8 mouse cellular contexts compared by ENCODE assay signal in the genomic region with DNA sequence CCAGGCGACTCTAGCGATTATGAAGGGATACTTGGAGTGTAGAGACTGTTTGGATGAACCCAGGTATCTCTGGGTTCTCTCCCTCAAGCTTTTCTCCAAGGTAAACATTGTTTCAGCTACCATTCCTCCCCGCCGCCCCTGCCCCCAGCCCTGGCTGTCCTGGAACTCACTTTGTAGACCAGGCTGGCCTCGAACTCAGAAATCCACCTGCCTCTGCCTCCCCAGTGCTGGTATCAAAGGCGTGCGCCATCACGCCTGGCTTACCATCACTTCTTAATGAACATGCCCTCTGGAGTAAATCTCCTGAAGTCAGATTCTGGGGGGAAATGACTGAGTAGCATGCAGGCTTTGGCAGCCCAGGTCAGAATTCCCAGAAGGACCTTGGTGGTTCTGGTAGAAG. TPM values are rescaled to one million over a fixed set of nuclear protein-coding genes. Genes with fewer than 3 reads are reported as not detected.
DNase-seq lines count a peak whose midpoint lies in the region; ATAC-seq and TF ChIP-seq lines count a peak whose summit lies in the region.

A gene (minus strand): TSS at position 293 of the 400 bp plus-strand sequence.

- H3K4me1 ChIP-seq in forebrain, embryonic 15.5 days, result peaks cover 37% of the 10 kb centered on the region
- peaks cover 11% of the 10 kb centered on the region for H3K4me1 ChIP-seq in hindbrain, embryonic 11.5 days (replicated peaks; ENCODE audit: control insufficient read depth, insufficient read depth, low read length)
- peaks cover 34% of the 10 kb centered on the region for H3K4me1 ChIP-seq in liver, embryonic 13.5 days (replicated peaks)

- in situ Hi-C loops in Patski (cut with MboI; ENCODE audit: low pct_unique_long_range_greater_than_20kb), result loop anchor here (25.0 kb wide), 2 partner anchors 570 to 895 kb away; a partner anchor contains a TSS

- DNase-seq in frontal cortex, adult 2 months (ENCODE audit: extremely low spot score in 1 of 2, low spot score in 1 of 2), result no peak
- no peak for DNase-seq in Patski (ENCODE audit: low read depth, low spot score)
- DNase-seq in hindbrain, embryonic 11.5 days (ENCODE audit: low spot score), result no peak
- no peak for DNase-seq in liver, embryonic 13.5 days
- DNase-seq in yolk sac, embryonic 10.5 days (ENCODE audit: low spot score), result no peak
- no peak for DNase-seq in kidney, adult 11 months

- ATAC-seq in frontal cortex, adult (ENCODE audit: low TSS enrichment), result no peak
- ATAC-seq in Patski, result no peak
- ATAC-seq in forebrain, embryonic 15.5 days (replicated peaks), result no peak
- ATAC-seq in hindbrain, embryonic 11.5 days (ENCODE audit: low FRiP score), result no peak
- ATAC-seq in liver, embryonic 13.5 days (ENCODE audit: low read depth), result no peak

- peak within 1 kb of the TSS; percentile 98 for H3K9ac ChIP-seq in forebrain, embryonic 15.5 days (replicated peaks)
- H3K9ac ChIP-seq in hindbrain, embryonic 11.5 days (ENCODE audit: low read depth, low read length), result peak within 1 kb of the TSS; percentile 98
- H3K9ac ChIP-seq in liver, embryonic 13.5 days, result peak within 1 kb of the TSS; percentile 99

- H3K27me3 ChIP-seq in Patski, result no peaks in the 10 kb centered on the region
- no peaks in the 10 kb centered on the region for H3K27me3 ChIP-seq in forebrain, embryonic 15.5 days
- H3K27me3 ChIP-seq in hindbrain, embryonic 11.5 days (ENCODE audit: control insufficient read depth, insufficient read depth, low read length), result no peaks in the 10 kb centered on the region
- H3K27me3 ChIP-seq in liver, embryonic 13.5 days, result no peaks in the 10 kb centered on the region

- H3K9me3 ChIP-seq in forebrain, embryonic 15.5 days, result no peaks in the 10 kb centered on the region
- H3K9me3 ChIP-seq in hindbrain, embryonic 11.5 days (ENCODE audit: control insufficient read depth, low read length), result no peaks in the 10 kb centered on the region
- H3K9me3 ChIP-seq in liver, embryonic 13.5 days (replicated peaks), result no peaks in the 10 kb centered on the region

- TF ChIP-seq CTCF in Patski (IDR thresholded peaks at IDR 0.05), result no peak

- WGBS in forebrain, embryonic 15.5 days, result 63% methylated on average over 8 of the region's 8 CpGs
- 71% methylated on average over 8 of the region's 8 CpGs for WGBS in hindbrain, embryonic 11.5 days
- WGBS in liver, embryonic 13.5 days (ENCODE audit: insufficient replicate concordance), result 49% methylated on average over 8 of the region's 8 CpGs

- peak within 1 kb of the TSS; percentile 71 for H3K4me2 ChIP-seq in forebrain, embryonic 15.5 days (replicated peaks)
- H3K4me2 ChIP-seq in hindbrain, embryonic 11.5 days (replicated peaks; ENCODE audit: low read depth, low read length), result peak within 1 kb of the TSS; percentile 77
- peak within 1 kb of the TSS; percentile 95 for H3K4me2 ChIP-seq in liver, embryonic 13.5 days

- peaks cover 40% of the 10 kb centered on the region for H3K36me3 ChIP-seq in forebrain, embryonic 15.5 days
- 0 out of 2 replicates have a peak, but pooled peaks cover 3% of the 10 kb centered on the region for H3K36me3 ChIP-seq in hindbrain, embryonic 11.5 days (ENCODE audit: control insufficient read depth, insufficient read depth, low read length)
- H3K36me3 ChIP-seq in liver, embryonic 13.5 days, result peaks cover 57% of the 10 kb centered on the region

- CTCF ChIA-PET in Patski (lab: Charles Lee), result interaction anchor here (0.9 kb wide), 1 partner anchor 33 kb away, joined by 3 read pairs; no protein-coding TSS in a partner anchor

- peak within 1 kb of the TSS; percentile 74 for H3K4me3 ChIP-seq in forebrain, embryonic 15.5 days
- H3K4me3 ChIP-seq in hindbrain, embryonic 11.5 days (ENCODE audit: low read depth, low read length), result peak within 1 kb of the TSS; percentile 94
- H3K4me3 ChIP-seq in liver, embryonic 13.5 days (replicated peaks), result peak within 1 kb of the TSS; percentile 99

- POLR2A ChIA-PET in Patski (lab: Charles Lee), result interaction anchor here (0.6 to 2.2 kb wide), 4 partner anchors 9 to 456 kb away, joined by 3 to 16 read pairs (median 6); a partner anchor contains a TSS

- peak within 1 kb of the TSS; percentile 100 for H3K27ac ChIP-seq in forebrain, embryonic 15.5 days (replicated peaks)
- peak within 1 kb of the TSS; percentile 99 for H3K27ac ChIP-seq in hindbrain, embryonic 11.5 days (ENCODE audit: low read depth, low read length)
- peak within 1 kb of the TSS; percentile 98 for H3K27ac ChIP-seq in liver, embryonic 13.5 days

RNA-seq across cellular contexts. Expression of the gene that starts here (rescaled TPM):
- polyA plus RNA-seq in frontal cortex, adult 2 months (2012; rRNA removed), result 118 and 119 TPM in 2 replicates
- polyA plus RNA-seq in Patski (2021), result 76.4 TPM
- polyA plus RNA-seq in forebrain, embryonic 15.5 days (2015; fragmentation: Nextera tagmentation; extraction: Ambion mirVana), result 170 and 171 TPM in 2 replicates
- 154 and 163 TPM in 2 replicates for polyA plus RNA-seq in hindbrain, embryonic 11.5 days (2014; fragmentation: Nextera tagmentation; extraction: Ambion mirVana)
- 84.9 and 86.9 TPM in 2 replicates for polyA plus RNA-seq in liver, embryonic 13.5 days (2015; fragmentation: Nextera tagmentation; extraction: Ambion mirVana)
